Comparison of ENCODE assay signal across 18 mouse cellular contexts in genomic region chr10:43743188-43744120, GRCm38 (mm10).
DNase-seq lines count a peak whose midpoint lies in the region; ATAC-seq and TF ChIP-seq lines count a peak whose summit lies in the region.
"Had no signal": no experiment of that assay in that cellular context is flagged by ENCODE, and none has a peak within 500 bp of the region (broad histone marks: within the 10 kb centered on the region; RNA-seq: fewer than 3 reads in every experiment).

No protein-coding gene starts in this region.

- TF ChIP-seq EP300 in CH12.LX (IDR thresholded peaks at IDR 0.05; ENCODE audit: low read length) = peak; percentile 54

- H3K27ac ChIP-seq in gastrocnemius, adult 2 months = peak overlapping the region; percentile 93
- H3K27ac ChIP-seq in liver, embryonic 12.5 days = no peak overlapping the region
- no peak overlapping the region for H3K27ac ChIP-seq in liver, embryonic 11.5 days (ENCODE audit: low read depth, low read length)
- H3K27ac ChIP-seq in CH12.LX (ENCODE audit: insufficient read depth, low read depth) = peak overlapping the region; percentile 96
- H3K27ac ChIP-seq in embryonic facial prominence, embryonic 15.5 days (replicated peaks) = no peak overlapping the region
- H3K27ac ChIP-seq: heart, embryonic 13.5 days; macrophage had no signal

- peaks cover 23% of the 10 kb centered on the region for H3K79me2 ChIP-seq in CH12.LX (replicated peaks; ENCODE audit: control insufficient read depth, extremely low read depth, insufficient read depth, poor library complexity, severe bottlenecking)

- in situ Hi-C loops in CH12.LX (cut with MboI; ENCODE audit: low pct_ligation_motif_present, low pct_unique_long_range_greater_than_20kb, low sequenced_read_pairs) = loop anchor here (5.0 kb wide), 3 partner anchors 79 to 174 kb away; partner anchors contain the start of gene Cd24a

- peak; percentile 3; the same call in 1 of the 2 replicates for TF ChIP-seq RAD21 in CH12.LX (IDR thresholded peaks at IDR 0.05; ENCODE audit: low read depth, low read length)

- TF ChIP-seq CTCF in gastrocnemius, adult 2 months (IDR thresholded peaks at IDR 0.05) = peak; percentile 33; the same call in 1 of the 2 replicates
- peak in 1 of 2 experiments; percentile 39; a peak in 1 of 4 replicates for TF ChIP-seq CTCF in CH12.LX (conservative IDR thresholded peaks at IDR 0.05 in 1 of 2, IDR thresholded peaks at IDR 0.05 in 1 of 2; ENCODE audit: low read depth in 2 of 2, low read length in 2 of 2)
- TF ChIP-seq CTCF in lung, adult 2 months (IDR thresholded peaks at IDR 0.05; ENCODE audit: insufficient read depth, low read length) = no peak

- no peaks in the 10 kb centered on the region for H3K27me3 ChIP-seq in liver, embryonic 12.5 days (replicated peaks)
- no peaks in the 10 kb centered on the region for H3K27me3 ChIP-seq in liver, embryonic 11.5 days (replicated peaks; ENCODE audit: control insufficient read depth, insufficient read depth, low read length)
- no peaks in the 10 kb centered on the region for H3K27me3 ChIP-seq in CH12.LX (replicated peaks)
- H3K27me3 ChIP-seq in embryonic facial prominence, embryonic 15.5 days = no peaks in the 10 kb centered on the region
- H3K27me3 ChIP-seq: heart, embryonic 13.5 days; limb, embryonic 12.5 days; lung, embryonic 15.5 days had no signal

- dilution Hi-C loops in CH12.LX (cut with MboI; ENCODE audit: extremely low pct_ligation_motif_present, extremely low pct_unique_long_range_greater_than_20kb, low sequenced_read_pairs) = no loop called here

- H3K4me1 ChIP-seq in liver, embryonic 12.5 days = peaks cover 38% of the 10 kb centered on the region
- H3K4me1 ChIP-seq in liver, embryonic 11.5 days (replicated peaks; ENCODE audit: control insufficient read depth, insufficient read depth, low read length) = peaks cover 21% of the 10 kb centered on the region
- peaks cover 37 to 55% of the 10 kb centered on the region in 2 experiments for H3K4me1 ChIP-seq in CH12.LX (ENCODE audit: control insufficient read depth in 1 of 2, insufficient read depth in 2 of 2)
- peaks cover 15% of the 10 kb centered on the region for H3K4me1 ChIP-seq in embryonic facial prominence, embryonic 15.5 days
- 0 out of 2 replicates have a peak, but pooled peaks cover 2% of the 10 kb centered on the region for H3K4me1 ChIP-seq in lung, adult 2 months (ENCODE audit: control insufficient read depth, insufficient read depth, low read length)

- H3K9ac ChIP-seq in liver, embryonic 12.5 days = no peak overlapping the region
- H3K9ac ChIP-seq in liver, embryonic 11.5 days (ENCODE audit: low read depth, low read length) = no peak overlapping the region
- H3K9ac ChIP-seq in CH12.LX (ENCODE audit: insufficient read depth, low read depth) = peak overlapping the region; percentile 66
- H3K9ac ChIP-seq in embryonic facial prominence, embryonic 15.5 days = no peak overlapping the region
- H3K9ac ChIP-seq: heart, embryonic 13.5 days; lung, embryonic 15.5 days had no signal

- 82% methylated on average over 7 of the region's 7 CpGs for WGBS in liver, embryonic 12.5 days (ENCODE audit: insufficient replicate concordance)
- WGBS in liver, embryonic 11.5 days = 90% methylated on average over 7 of the region's 7 CpGs
- WGBS in embryonic facial prominence, embryonic 15.5 days = 92% methylated on average over 7 of the region's 7 CpGs
- WGBS in lung, adult 2 months = 88% methylated on average over 7 of the region's 7 CpGs

- intact Hi-C loops in gastrocnemius, adult 2 months (cut with DNase I) = loop anchor here (5.0 to 10.0 kb wide), 2 partner anchors 161 to 171 kb away; no protein-coding TSS in a partner anchor
- intact Hi-C loops in gastrocnemius, postnatal 14 days (cut with DNase I; ENCODE audit: low total_unique reads) = no loop called here

- H3K4me2 ChIP-seq in liver, embryonic 12.5 days = peak overlapping the region; percentile 68
- H3K4me2 ChIP-seq in liver, embryonic 11.5 days = no peak overlapping the region; the same call in 1 of the 2 replicates
- peak overlapping the region; percentile 81 for H3K4me2 ChIP-seq in CH12.LX (ENCODE audit: insufficient read depth, low read depth, poor library complexity, severe bottlenecking)
- peak overlapping the region; percentile 47; the same call in 1 of the 2 replicates for H3K4me2 ChIP-seq in embryonic facial prominence, embryonic 15.5 days (replicated peaks)

- TF ChIP-seq POLR2A in CH12.LX (IDR thresholded peaks at IDR 0.05; ENCODE audit: low read depth, low read length) = no peak
- no peak for TF ChIP-seq POLR2A in lung, adult 2 months (IDR thresholded peaks at IDR 0.05; ENCODE audit: borderline replicate concordance, extremely low read depth, low read depth, low read length)

- DNase-seq in gastrocnemius, adult 2 months = no peak
- DNase-seq in gastrocnemius, postnatal 14 days = no peak
- no peak for DNase-seq in liver, embryonic 11.5 days (ENCODE audit: low spot score)
- peak; percentile 34 for DNase-seq in CH12.LX (ENCODE audit: extremely low read depth)
- no peak for DNase-seq in lung, adult 2 months
- DNase-seq in Muller cell, postnatal 12 days (ENCODE audit: inconsistent ontology term) = no peak
- DNase-seq: adrenal gland, postnatal 14 days; cerebellum, adult 11-12 months; cerebellum, postnatal 25 days; kidney, adult 18-20 months; kidney, postnatal 10 days; right cerebral cortex, postnatal 4 days had no signal

- no peaks in the 10 kb centered on the region for H3K9me3 ChIP-seq in liver, embryonic 12.5 days (replicated peaks)
- no peaks in the 10 kb centered on the region for H3K9me3 ChIP-seq in liver, embryonic 11.5 days (ENCODE audit: control insufficient read depth, low read length)
- no peaks in the 10 kb centered on the region for H3K9me3 ChIP-seq in CH12.LX (replicated peaks; ENCODE audit: low read length)
- no peaks in the 10 kb centered on the region for H3K9me3 ChIP-seq in embryonic facial prominence, embryonic 15.5 days (replicated peaks)
- H3K9me3 ChIP-seq: heart, embryonic 13.5 days; limb, embryonic 12.5 days; lung, embryonic 15.5 days had no signal

- H3K36me3 ChIP-seq in liver, embryonic 12.5 days = no peaks in the 10 kb centered on the region
- H3K36me3 ChIP-seq in liver, embryonic 11.5 days (ENCODE audit: control insufficient read depth, insufficient read depth, low read length) = no peaks in the 10 kb centered on the region
- H3K36me3 ChIP-seq in CH12.LX (replicated peaks in 1 of 2; ENCODE audit: control insufficient read depth in 1 of 2, insufficient read depth in 1 of 2, low read length in 1 of 2) = peaks cover 0 to 17% of the 10 kb centered on the region in 2 experiments
- H3K36me3 ChIP-seq in embryonic facial prominence, embryonic 15.5 days = no peaks in the 10 kb centered on the region
- H3K36me3 ChIP-seq: heart, embryonic 13.5 days; limb, embryonic 12.5 days; lung, embryonic 15.5 days had no signal

- ATAC-seq in liver, embryonic 12.5 days = no peak
- ATAC-seq in liver, embryonic 11.5 days (replicated peaks; ENCODE audit: low FRiP score) = no peak
- no peak for ATAC-seq in embryonic facial prominence, embryonic 15.5 days (ENCODE audit: insufficient number of reproducible peaks, low FRiP score, low TSS enrichment, low read depth)

- peak overlapping the region; percentile 67 for H3K4me3 ChIP-seq in gastrocnemius, adult 2 months
- 0 out of 2 replicates have a peak overlapping the region, but pooled peaks have one; percentile 35 for H3K4me3 ChIP-seq in liver, embryonic 12.5 days
- H3K4me3 ChIP-seq in liver, embryonic 11.5 days (ENCODE audit: low read depth, low read length) = no peak overlapping the region
- H3K4me3 ChIP-seq in CH12.LX (replicated peaks in 1 of 3; ENCODE audit: low read depth in 2 of 3, low read length in 2 of 3, poor library complexity in 1 of 3) = peak overlapping the region; percentile 35 to 63 (median 40)
- no peak overlapping the region for H3K4me3 ChIP-seq in embryonic facial prominence, embryonic 15.5 days (replicated peaks)
- H3K4me3 ChIP-seq in lung, adult 2 months (replicated peaks; ENCODE audit: extremely low read depth, low read depth, low read length) = no peak overlapping the region
- H3K4me3 ChIP-seq: lung, embryonic 15.5 days had no signal

TF ChIP-seq in CH12.LX, 34 proteins besides CTCF, POLR2A, EP300 and RAD21:
- TF ChIP-seq MXI1 (IDR thresholded peaks at IDR 0.05; ENCODE audit: low read depth, low read length) (peak; percentile 32), MYC (IDR thresholded peaks at IDR 0.05; ENCODE audit: low read depth, low read length) (peak; percentile 88), ZNF384 (IDR thresholded peaks at IDR 0.05; ENCODE audit: low read depth, low read length) (peak; percentile 87), MAFK (IDR thresholded peaks at IDR 0.05; ENCODE audit: insufficient replicate concordance, low read length) (no peak), SIN3A (IDR thresholded peaks at IDR 0.05; ENCODE audit: low read length) (peak; percentile 12; the same call in 1 of the 2 replicates), IRF4 (IDR thresholded peaks at IDR 0.05; ENCODE audit: low read depth, low read length) (no peak; the same call in 1 of the 2 replicates), CHD1 (IDR thresholded peaks at IDR 0.05; ENCODE audit: low read depth, low read length) (peak; percentile 65), MAX (IDR thresholded peaks at IDR 0.05; ENCODE audit: low read length) (peak; percentile 72), TCF12 (IDR thresholded peaks at IDR 0.05; ENCODE audit: low read depth, low read length) (0 out of 2 replicates have a peak, but pooled peaks have one; percentile 23)

Comparison
In these comparisons a context has a peak if more than half of its experiments do, and no peak if none do; other contexts are left out.
1. H3K4me3 ChIP-seq: peak in gastrocnemius, adult 2 months (single experiment), liver, embryonic 12.5 days (single experiment) and CH12.LX (3 of 3); none in liver, embryonic 11.5 days (single experiment), embryonic facial prominence, embryonic 15.5 days (single experiment) and lung, adult 2 months (single experiment).
2. H3K27ac ChIP-seq: peak in gastrocnemius, adult 2 months (single experiment) and CH12.LX (single experiment); none in liver, embryonic 12.5 days (single experiment), liver, embryonic 11.5 days (single experiment) and embryonic facial prominence, embryonic 15.5 days (single experiment).